Mouse (Mus musculus): ENCODE measurements around the gene Rps6kb1. TPM values are rescaled to one million over a fixed set of nuclear protein-coding genes. Genes with fewer than 3 reads are reported as not detected.
"Not testable (repeated sequence)": the region's sequence is repeated elsewhere in the genome, so short reads cannot be mapped to it uniquely, and the experiment has no call there.

Gene Rps6kb1
- polyA plus RNA-seq, 1 experiment from 2014 or later = 62.1 TPM

DNA sequence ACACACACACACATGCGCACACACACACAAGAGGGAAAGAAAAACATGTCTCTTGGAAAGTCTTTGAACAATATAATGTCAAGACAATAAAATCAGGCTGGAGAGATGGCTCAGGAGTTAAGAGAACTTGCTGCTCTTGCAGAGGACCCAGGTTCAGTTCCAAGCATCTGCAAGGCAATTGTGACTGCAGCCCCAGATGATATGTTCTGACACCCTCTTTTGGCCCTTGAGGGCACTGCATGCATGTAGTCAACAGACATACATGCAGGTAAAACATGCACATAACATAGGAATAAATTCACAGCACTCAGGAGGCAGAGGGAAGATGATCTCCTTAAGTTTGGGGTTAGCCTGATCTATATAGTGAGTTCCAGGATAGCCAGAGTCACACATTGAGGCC lies 2.8 kb upstream of the Rps6kb1 start:
- 95% methylated on average over 1 of the region's 1 CpGs for WGBS
- no peaks in the 10 kb centered on the region for H3K9me3 ChIP-seq (ENCODE audit: control insufficient read depth, low read length)
- peaks cover 5% of the 10 kb centered on the region; the same call in 1 of the 2 replicates for H3K36me3 ChIP-seq (ENCODE audit: control insufficient read depth, insufficient read depth, low read length)
- peaks cover 15% of the 10 kb centered on the region for H3K4me1 ChIP-seq (replicated peaks; ENCODE audit: control insufficient read depth, insufficient read depth, low read length)
- H3K9ac ChIP-seq (ENCODE audit: low read length) = no peak overlapping the region
- no peak overlapping the region for H3K27ac ChIP-seq (ENCODE audit: low read length)
- no peak overlapping the region for H3K4me3 ChIP-seq (ENCODE audit: low read length)
- ATAC-seq (ENCODE audit: low read depth) = no peak
- no peaks in the 10 kb centered on the region for H3K27me3 ChIP-seq (ENCODE audit: control insufficient read depth, insufficient read depth, low read depth, low read length)
- H3K4me2 ChIP-seq (ENCODE audit: low read depth, low read length) = no peak overlapping the region

- WGBS = 64% methylated on average over 8 of the region's 8 CpGs
- Histone ChIP-seq H3K27ac (ENCODE audit: low read length) (peak overlapping the region; percentile 94), H3K4me2 (ENCODE audit: low read depth, low read length) (peak overlapping the region; percentile 74), H3K27me3 (ENCODE audit: control insufficient read depth, insufficient read depth, low read depth, low read length) (no peaks in the 10 kb centered on the region), H3K4me3 (ENCODE audit: low read length) (peak overlapping the region; percentile 92), H3K4me1 (replicated peaks; ENCODE audit: control insufficient read depth, insufficient read depth, low read length) (peaks cover 16% of the 10 kb centered on the region), H3K9me3 (ENCODE audit: control insufficient read depth, low read length) (no peaks in the 10 kb centered on the region), H3K9ac (ENCODE audit: low read length) (peak overlapping the region; percentile 96), H3K36me3 (ENCODE audit: control insufficient read depth, insufficient read depth, low read length) (peaks cover 5% of the 10 kb centered on the region; the same call in 1 of the 2 replicates)
- ATAC-seq (ENCODE audit: low read depth) = no peak
These were observed 951 bp upstream of the Rps6kb1 start for GRCm38 (mm10) chr11:86545556-86545955.

GRCm38 (mm10) chr11:86543960-86544638 lies 506 bp downstream of the Rps6kb1 start:
- peak overlapping the region; percentile 94 for H3K27ac ChIP-seq (ENCODE audit: low read length)
- peak; percentile 67 for ATAC-seq (ENCODE audit: low read depth)
- peak overlapping the region; percentile 54 for H3K4me2 ChIP-seq (ENCODE audit: low read depth, low read length)
- H3K4me1 ChIP-seq (replicated peaks; ENCODE audit: control insufficient read depth, insufficient read depth, low read length) = peaks cover 16% of the 10 kb centered on the region
- H3K4me3 ChIP-seq (ENCODE audit: low read length) = peak overlapping the region; percentile 92
- H3K36me3 ChIP-seq (ENCODE audit: control insufficient read depth, insufficient read depth, low read length) = no peaks in the 10 kb centered on the region
- H3K9me3 ChIP-seq (ENCODE audit: control insufficient read depth, low read length) = no peaks in the 10 kb centered on the region
- H3K9ac ChIP-seq (ENCODE audit: low read length) = peak overlapping the region; percentile 96
- no peaks in the 10 kb centered on the region for H3K27me3 ChIP-seq (ENCODE audit: control insufficient read depth, insufficient read depth, low read depth, low read length)
- WGBS = 2% methylated on average over 38 of the region's 50 CpGs

DNA sequence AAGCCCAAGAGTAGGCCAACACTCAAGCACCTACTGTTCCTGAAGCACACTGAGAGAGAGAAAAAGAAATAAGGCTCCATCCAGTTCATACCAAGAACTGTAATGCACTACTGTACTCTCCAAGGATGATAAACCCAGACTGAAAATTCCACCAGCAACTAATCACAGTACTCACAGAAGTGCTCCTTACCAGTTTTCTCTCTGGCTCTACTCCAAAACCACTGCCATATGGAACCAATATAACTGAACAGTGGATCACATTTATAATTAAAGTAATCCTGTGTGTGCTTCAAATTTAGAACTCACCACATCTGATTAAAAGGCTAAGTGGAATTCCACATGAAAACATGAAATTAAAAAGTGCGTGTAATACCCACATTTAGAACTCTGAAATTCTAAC lies 1.8 kb downstream of the Rps6kb1 start:
- Histone ChIP-seq H3K27me3 (ENCODE audit: control insufficient read depth, insufficient read depth, low read depth, low read length) (no peaks in the 10 kb centered on the region), H3K27ac (ENCODE audit: low read length) (no peak overlapping the region), H3K4me1 (replicated peaks; ENCODE audit: control insufficient read depth, insufficient read depth, low read length) (peaks cover 16% of the 10 kb centered on the region), H3K9me3 (ENCODE audit: control insufficient read depth, low read length) (no peaks in the 10 kb centered on the region), H3K4me2 (ENCODE audit: low read depth, low read length) (no peak overlapping the region), H3K36me3 (ENCODE audit: control insufficient read depth, insufficient read depth, low read length) (no peaks in the 10 kb centered on the region), H3K4me3 (ENCODE audit: low read length) (no peak overlapping the region), H3K9ac (ENCODE audit: low read length) (no peak overlapping the region)
- WGBS = 80% methylated on average over 1 of the region's 1 CpGs
- ATAC-seq (ENCODE audit: low read depth) = no peak

- Histone ChIP-seq H3K4me3 (ENCODE audit: low read length) (no peak overlapping the region), H3K9ac (ENCODE audit: low read length) (no peak overlapping the region), H3K9me3 (ENCODE audit: control insufficient read depth, low read length) (no peaks in the 10 kb centered on the region), H3K4me2 (ENCODE audit: low read depth, low read length) (no peak overlapping the region), H3K27me3 (ENCODE audit: control insufficient read depth, insufficient read depth, low read depth, low read length) (no peaks in the 10 kb centered on the region), H3K4me1 (replicated peaks; ENCODE audit: control insufficient read depth, insufficient read depth, low read length) (peaks cover 9% of the 10 kb centered on the region), H3K27ac (ENCODE audit: low read length) (no peak overlapping the region), H3K36me3 (ENCODE audit: control insufficient read depth, insufficient read depth, low read length) (no peaks in the 10 kb centered on the region)
- ATAC-seq (ENCODE audit: low read depth) = no peak
- WGBS = 78% methylated on average over 2 of the region's 2 CpGs
These were observed 4.1 kb downstream of the Rps6kb1 start for GRCm38 (mm10) chr11:86540476-86540845.

DNA sequence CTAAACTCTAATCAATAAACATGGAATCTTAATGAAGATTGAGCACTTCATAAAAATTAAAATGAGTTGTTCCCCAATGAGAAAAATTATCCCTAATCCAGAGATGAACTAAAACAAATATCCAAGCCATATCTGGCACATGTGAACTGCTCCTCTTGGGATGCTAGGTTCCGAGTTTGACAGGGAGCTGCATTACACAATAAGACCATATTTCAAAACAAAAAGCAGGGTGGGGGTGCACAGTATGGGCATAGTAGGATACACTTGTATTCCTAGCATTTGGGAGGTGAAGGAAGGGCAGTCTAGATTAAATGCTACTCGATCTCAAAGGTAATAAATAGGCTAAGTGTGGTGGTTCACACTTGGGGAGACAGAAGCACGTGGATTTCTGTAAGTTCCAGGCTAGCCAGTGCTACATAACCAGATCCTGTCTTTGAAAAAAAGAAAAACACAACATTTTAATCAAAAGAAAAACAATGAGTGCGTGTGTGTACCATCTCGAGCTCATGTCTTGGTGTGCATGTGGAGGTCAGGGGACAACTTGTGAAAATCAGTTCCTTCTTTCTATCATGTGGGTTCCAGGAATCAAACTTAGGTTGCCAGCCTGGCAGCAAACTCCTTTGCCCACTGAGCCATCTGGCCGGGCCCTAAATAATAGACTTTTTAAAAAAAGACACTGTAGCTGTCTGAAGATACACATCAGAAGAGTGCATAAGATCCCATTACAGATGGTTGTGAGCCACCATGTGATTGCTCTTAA lies 4.7 kb downstream of the Rps6kb1 start:
- H3K4me1 ChIP-seq (replicated peaks; ENCODE audit: control insufficient read depth, insufficient read depth, low read length) = peaks cover 9% of the 10 kb centered on the region
- H3K9me3 ChIP-seq (ENCODE audit: control insufficient read depth, low read length) = no peaks in the 10 kb centered on the region
- no peaks in the 10 kb centered on the region for H3K36me3 ChIP-seq (ENCODE audit: control insufficient read depth, insufficient read depth, low read length)
- no peak for ATAC-seq (ENCODE audit: low read depth)
- 81% methylated on average over 6 of the region's 6 CpGs for WGBS
- H3K4me2 ChIP-seq (ENCODE audit: low read depth, low read length) = no peak overlapping the region
- no peak overlapping the region for H3K9ac ChIP-seq (ENCODE audit: low read length)
- no peak overlapping the region for H3K4me3 ChIP-seq (ENCODE audit: low read length)
- H3K27ac ChIP-seq (ENCODE audit: low read length) = no peak overlapping the region
- no peaks in the 10 kb centered on the region for H3K27me3 ChIP-seq (ENCODE audit: control insufficient read depth, insufficient read depth, low read depth, low read length)

- WGBS = 96% methylated on average over 4 of the region's 4 CpGs
- Histone ChIP-seq H3K36me3 (ENCODE audit: control insufficient read depth, insufficient read depth, low read length) (no peaks in the 10 kb centered on the region), H3K27me3 (ENCODE audit: control insufficient read depth, insufficient read depth, low read depth, low read length) (no peaks in the 10 kb centered on the region), H3K9me3 (ENCODE audit: control insufficient read depth, low read length) (no peaks in the 10 kb centered on the region), H3K4me2 (ENCODE audit: low read depth, low read length) (no peak overlapping the region), H3K4me1 (replicated peaks; ENCODE audit: control insufficient read depth, insufficient read depth, low read length) (peaks cover 9% of the 10 kb centered on the region), H3K4me3 (ENCODE audit: low read length) (no peak overlapping the region), H3K27ac (ENCODE audit: low read length) (no peak overlapping the region), H3K9ac (ENCODE audit: low read length) (no peak overlapping the region)
- ATAC-seq (ENCODE audit: low read depth) = no peak
These were observed 5.8 kb downstream of the Rps6kb1 start for GRCm38 (mm10) chr11:86538786-86539185.

- ATAC-seq (ENCODE audit: low read depth) = no peak
- Histone ChIP-seq H3K36me3 (ENCODE audit: control insufficient read depth, insufficient read depth, low read length) (peaks cover 9% of the 10 kb centered on the region), H3K4me1 (replicated peaks; ENCODE audit: control insufficient read depth, insufficient read depth, low read length) (no peaks in the 10 kb centered on the region), H3K27ac (ENCODE audit: low read length) (no peak overlapping the region), H3K9ac (ENCODE audit: low read length) (no peak overlapping the region), H3K4me2 (ENCODE audit: low read depth, low read length) (no peak overlapping the region), H3K9me3 (ENCODE audit: control insufficient read depth, low read length) (no peaks in the 10 kb centered on the region), H3K27me3 (ENCODE audit: control insufficient read depth, insufficient read depth, low read depth, low read length) (no peaks in the 10 kb centered on the region), H3K4me3 (ENCODE audit: low read length) (no peak overlapping the region)
- WGBS = 87% methylated on average over 5 of the region's 5 CpGs
These were observed 10.2 kb downstream of the Rps6kb1 start for GRCm38 (mm10) chr11:86534201-86534910.

- not testable (repeated sequence) for H3K9me3 ChIP-seq (ENCODE audit: control insufficient read depth, low read length); H3K36me3 ChIP-seq (ENCODE audit: control insufficient read depth, insufficient read depth, low read length); H3K4me3 ChIP-seq (ENCODE audit: low read length); H3K4me2 ChIP-seq (ENCODE audit: low read depth, low read length); H3K27ac ChIP-seq (ENCODE audit: low read length); H3K27me3 ChIP-seq (ENCODE audit: control insufficient read depth, insufficient read depth, low read depth, low read length); H3K9ac ChIP-seq (ENCODE audit: low read length); H3K4me1 ChIP-seq (replicated peaks; ENCODE audit: control insufficient read depth, insufficient read depth, low read length); ATAC-seq (ENCODE audit: low read depth)
- 91% methylated on average over 6 of the region's 6 CpGs for WGBS
These were observed 11.3 kb downstream of the Rps6kb1 start for GRCm38 (mm10) chr11:86533302-86533701.

Measured in lung, embryonic 16.5 days (tissue).